Mouse (Mus musculus) retina, postnatal 1 day (tissue): ENCODE measurements at regions not wholly inside any gene's neighbourhood (a gene's known extent, or its start where the extent isn't known, plus 50 kb on each side); places are given as distances from the start of the nearest gene placed in this dataset.
"Not testable (repeated sequence)": the region's sequence is repeated elsewhere in the genome, so short reads cannot be mapped to it uniquely, and the experiment has no call there.

Source experiments
- DNase-seq: peaks from one replicate; pipeline ENCODE4 v3.0.0-alpha.2; 2012

DNA sequence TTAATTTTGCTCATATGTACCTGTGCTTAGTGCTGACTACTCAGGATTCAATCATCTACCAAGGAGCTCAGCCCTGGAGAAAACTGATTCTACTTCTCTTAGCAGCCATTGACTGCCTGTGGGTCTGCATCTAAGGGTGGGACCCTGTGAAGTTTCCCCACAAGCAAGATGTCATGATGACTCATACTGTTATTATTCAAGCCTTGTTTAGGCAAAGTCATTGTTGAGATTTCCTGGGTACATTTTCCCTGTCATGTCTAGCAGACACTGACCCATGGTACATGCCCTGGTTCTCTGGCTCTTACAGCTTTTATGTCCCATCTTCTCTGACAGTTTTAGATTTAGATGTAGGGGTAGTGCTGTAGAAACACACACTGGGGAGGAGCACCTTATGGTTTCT lies 853.8 kb downstream of the Car8 start:
- no peak for DNase-seq

- no peak for DNase-seq
These were observed 858.8 kb downstream of the Car8 start for GRCm38 (mm10) chr4:7379996-7380395.

DNA sequence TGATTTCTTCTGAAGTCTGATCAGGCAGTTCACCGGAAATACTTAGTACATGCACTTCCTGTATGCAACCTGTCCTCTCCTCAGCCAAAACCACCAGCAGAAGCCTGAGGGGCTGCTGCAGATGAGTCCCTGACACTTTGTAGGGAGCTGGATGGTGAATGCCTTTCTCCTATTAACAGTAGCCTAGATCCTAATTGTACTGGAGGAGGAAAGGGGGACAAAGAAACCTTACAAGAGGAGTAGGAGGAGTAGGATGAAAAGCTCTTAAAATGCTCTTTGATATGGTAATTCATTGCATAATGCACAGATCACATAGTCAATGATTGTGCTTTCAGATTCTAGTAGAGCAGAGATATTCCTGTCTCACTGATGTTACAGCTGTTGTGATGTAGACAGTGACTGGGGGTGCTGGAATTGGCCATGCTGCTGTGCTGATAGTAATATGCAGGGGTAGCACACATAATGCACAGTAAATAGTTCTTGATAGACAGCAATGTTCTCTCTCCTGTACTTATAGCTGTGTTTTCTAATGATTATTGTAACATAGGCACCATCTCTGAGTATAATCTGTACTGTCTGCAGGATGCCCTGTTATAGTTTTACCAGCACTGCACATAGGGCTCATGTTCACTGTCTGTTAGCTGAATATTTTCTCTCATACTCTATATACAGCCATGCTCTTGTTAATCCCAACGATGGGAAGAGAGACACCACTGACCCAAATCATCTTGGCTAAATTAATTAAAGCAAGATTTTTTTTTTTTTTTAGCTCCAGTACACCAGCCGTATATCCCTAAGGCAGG lies 874.4 kb downstream of the Car8 start:
- DNase-seq, result peak; percentile 16

GRCm38 (mm10) chr4:7363508-7363907 lies 875.3 kb downstream of the Car8 start:
- DNase-seq, result no peak

DNA sequence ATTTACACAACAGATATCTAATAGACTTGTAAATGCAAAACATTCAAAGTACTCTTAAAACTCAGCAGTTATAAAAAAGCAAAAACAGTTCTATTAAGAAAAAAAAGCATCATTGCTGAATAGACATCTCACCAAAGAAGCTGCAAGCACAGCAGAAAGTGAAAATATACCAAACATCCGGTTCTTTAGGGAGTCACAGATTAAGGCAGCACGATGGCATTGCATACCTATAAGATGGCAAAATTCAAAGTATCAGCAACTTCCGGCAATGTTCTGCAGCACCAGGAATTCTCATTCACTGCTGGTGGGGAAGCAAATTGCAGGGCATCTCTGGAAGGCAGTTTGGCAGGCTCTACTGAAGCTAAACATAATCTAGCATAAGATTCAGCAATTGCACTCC lies 882.6 kb downstream of the Car8 start:
- no peak for DNase-seq

- DNase-seq, result no peak
These were observed 891.5 kb downstream of the Car8 start for GRCm38 (mm10) chr4:7347317-7347716.

DNA sequence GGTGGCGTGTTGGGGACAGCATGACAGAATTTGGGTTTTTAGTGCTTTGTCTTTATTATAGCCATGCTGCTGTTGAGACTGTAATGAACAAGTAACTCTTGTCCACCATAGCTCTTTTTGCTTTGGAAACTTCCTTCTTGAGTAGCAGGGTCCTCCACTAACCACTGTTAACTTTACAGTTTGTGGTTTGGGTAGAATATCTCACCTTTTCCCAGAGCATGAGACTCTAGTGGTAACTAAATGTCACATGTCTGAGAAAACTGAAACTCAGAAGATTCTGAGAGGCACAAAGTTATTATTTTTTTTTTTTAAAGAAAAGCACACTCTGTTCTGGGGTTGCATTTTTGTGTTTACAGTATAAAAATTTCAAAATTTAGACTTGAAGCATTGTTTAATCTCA lies 897.7 kb downstream of the Car8 start:
- no peak for DNase-seq

DNA sequence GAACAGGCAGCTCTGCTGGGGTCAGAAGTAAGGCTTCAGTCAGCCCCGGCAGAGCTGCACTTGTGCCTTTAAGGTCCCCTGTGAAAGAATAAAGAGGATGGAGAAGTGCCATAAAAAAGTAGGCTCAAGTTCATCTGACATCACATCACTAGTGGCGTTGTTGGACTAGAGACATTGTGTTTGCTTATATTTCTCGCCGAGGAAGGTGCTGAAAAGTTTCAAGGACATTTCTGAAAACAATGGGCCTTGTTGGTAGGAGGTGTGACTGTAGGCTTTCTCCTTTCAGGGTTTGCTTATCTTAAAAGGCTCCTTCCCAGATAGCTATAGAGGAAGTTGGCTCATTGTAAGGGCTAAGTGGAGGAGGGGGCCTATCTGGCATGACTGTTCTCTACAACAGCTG lies 924.6 kb downstream of the Car8 start:
- DNase-seq, result no peak

- no peak for DNase-seq
These were observed 925.6 kb downstream of the Car8 start for GRCm38 (mm10) chr4:7313219-7313618.

- DNase-seq, result no peak
These were observed 926.7 kb downstream of the Car8 start for GRCm38 (mm10) chr4:7312160-7312559.

DNA sequence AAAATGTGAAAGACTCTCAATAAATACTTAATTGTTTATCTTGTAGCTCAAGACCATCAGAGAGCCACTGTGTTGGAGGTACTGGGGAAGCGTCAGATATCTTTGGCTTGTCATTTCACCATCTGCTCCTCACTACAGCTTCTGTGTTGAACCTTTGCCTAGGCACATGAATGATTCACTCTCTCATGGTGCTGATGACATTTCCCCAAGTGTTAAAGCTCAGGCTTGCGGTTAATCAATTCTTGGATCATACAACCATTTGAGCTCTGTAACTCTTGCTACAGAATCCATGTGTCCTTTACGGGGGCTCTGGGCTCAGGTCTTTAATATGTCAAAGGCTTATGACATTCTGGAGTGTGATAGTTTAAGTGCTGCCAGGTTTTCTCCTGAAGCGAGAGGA lies 969.8 kb downstream of the Car8 start:
- DNase-seq, result no peak

DNA sequence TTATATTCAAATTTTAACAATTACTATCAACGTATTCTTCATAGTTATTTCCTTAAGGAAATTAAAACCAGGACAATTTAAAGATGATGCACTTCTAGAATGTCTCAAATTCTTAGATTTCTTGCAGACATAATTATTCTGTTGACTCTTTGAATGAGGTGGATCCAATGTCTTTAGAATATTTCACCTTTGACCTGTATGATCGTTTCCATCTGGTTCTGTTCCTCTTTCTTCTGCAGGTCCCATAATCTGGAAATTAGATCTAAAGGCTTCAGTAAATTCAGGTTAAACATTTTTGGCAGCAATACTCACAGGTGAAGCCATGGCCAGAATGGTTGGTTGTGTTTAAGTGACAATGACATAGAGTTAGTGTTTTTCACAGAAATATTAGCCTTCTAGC lies 982.4 kb downstream of the Car8 start:
- DNase-seq, result no peak

DNA sequence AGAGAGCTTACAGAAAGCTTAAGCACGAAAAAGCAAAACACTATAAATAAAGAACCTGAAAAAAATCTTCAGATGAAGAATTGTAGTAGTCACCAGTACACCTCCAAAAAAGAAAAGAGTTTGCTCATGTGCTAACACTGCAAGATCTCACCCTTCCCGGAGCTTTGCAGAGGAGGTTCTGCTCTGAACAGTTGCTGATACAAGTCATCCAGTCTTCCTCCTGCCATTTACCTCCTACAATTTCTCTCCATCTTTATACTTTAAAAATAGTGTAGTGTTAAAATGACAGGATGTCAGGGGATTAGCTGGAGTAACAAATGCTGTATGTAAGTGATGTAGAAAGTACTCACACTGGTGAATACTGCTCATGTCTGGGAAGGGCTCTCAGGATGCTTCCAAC lies 985.2 kb downstream of the Car8 start:
- no peak for DNase-seq

GRCm38 (mm10) chr4:7251641-7252040 lies 987.2 kb downstream of the Car8 start:
- no peak for DNase-seq

GRCm38 (mm10) chr4:7247816-7248215 lies 991.0 kb downstream of the Car8 start:
- DNase-seq, result peak; percentile 95

DNA sequence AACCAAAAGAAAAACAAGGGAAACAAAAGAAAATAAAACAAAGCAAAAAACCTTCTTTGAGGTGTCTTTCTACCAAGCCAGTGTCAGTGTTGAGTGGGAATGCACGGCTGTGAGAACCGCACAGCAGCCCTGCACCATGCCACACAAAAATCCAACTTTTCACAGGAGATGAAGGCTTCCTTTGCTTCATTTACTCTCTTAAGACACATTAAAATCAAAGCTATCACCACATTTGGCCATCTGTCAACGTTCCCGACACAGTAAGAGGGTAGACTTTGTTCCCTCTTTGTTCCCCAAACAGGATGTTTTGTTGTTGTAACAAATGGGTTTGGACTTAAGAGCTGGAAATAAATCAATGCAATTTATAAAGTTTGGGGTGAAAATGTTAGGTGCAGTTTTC lies 991.6 kb downstream of the Car8 start:
- peak; percentile 90 for DNase-seq

DNA sequence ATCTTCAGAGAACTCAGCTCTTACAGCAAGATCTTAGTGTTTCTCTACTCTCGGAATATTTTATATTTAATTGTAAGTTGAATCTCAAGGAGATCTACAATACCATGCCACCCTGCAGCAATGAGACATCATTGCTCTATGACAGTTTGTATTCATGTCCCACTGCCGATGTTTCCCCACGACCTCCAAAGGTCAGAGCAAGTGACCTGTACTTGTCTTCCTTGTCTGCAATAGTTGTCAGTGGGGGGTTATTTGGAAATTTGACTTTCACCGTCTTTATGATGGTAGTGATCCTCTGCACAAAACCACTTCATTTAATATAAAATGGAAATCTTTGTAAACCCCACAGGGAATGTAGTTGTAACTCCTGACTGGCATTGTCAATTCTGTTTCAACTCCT lies 992.0 kb downstream of the Car8 start:
- peak; percentile 62 for DNase-seq

DNA sequence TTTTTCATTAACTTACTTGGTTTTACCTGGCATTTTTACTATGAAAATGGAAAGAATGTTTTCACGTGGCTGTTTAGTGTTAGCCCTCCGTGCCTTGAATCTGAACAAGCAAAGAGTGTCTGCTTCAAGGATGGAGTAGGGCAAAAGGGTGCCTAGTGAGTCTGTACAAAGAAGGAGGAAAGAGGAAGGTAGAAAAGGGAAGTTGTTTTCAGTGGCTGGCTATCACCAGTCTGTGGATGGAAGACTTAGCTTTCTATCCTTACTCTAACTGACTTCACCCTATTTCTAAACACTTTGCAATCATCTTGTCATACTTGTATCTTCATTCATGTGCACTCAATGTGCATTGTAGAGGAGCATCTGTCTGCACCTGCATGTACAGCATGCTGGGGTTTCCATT lies 993.2 kb downstream of the Car8 start:
- no peak for DNase-seq

DNA sequence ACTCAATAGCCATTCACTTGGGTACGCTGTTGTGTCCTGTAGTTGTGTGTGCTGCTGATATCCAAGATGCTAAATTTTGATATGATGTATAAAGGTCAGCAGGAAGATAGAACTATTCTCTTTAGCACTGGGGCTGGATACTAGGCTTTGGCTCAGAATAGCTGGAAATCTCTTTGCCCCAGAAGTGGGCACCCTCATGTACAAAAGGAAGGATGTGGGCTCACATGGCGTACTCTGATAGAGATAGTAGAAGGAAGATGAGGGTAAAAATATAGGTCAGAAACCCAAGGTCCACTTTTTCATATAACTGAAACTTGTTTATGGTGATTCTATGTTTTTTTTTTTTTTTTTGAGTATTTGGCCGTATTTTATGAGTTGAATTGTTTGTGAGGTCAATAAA lies 1001.0 kb downstream of the Car8 start:
- no peak for DNase-seq

GRCm38 (mm10) chr4:7234537-7234936 lies 1004.3 kb downstream of the Car8 start:
- not testable (repeated sequence) for DNase-seq

DNA sequence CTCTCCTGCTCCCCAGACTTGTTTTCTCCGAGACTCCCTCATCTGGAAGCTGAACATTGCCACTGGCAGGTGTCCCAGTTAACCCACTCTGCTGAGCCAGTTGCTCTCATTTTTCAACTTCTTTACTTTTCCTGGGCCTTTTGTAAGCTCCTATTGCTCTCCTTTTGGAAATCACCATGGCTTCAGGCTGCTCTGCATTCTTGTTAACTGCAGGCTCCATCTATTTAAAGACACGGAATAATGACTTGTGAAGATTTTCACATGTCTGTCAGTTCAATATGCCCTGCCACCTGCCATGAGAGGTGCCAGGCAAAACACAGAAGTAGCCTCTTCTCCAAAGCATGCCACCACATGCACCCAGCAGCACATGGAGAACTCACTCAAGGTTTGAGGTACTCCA lies 1009.9 kb downstream of the Car8 start:
- peak; percentile 50 for DNase-seq

GRCm38 (mm10) chr4:7222922-7223321 lies 1015.9 kb downstream of the Car8 start:
- no peak for DNase-seq

DNA sequence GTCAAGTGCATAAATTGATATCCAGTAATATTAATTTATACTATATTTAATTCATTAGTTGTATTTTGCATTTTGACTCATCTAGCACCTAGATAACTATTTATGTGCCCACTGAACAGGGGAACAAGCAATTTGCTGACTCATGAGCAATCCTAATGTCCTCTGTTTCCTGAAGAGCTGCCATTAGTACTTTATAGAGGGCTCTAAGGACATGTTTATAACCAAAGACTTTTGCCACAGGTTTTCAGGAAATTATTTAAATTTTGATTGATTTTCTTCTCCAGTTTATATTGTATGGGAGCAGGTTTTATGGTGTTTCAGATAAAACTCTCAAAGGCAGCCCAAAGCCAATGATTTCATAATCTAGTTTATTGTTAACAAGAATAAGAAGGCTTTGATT lies 1018.4 kb downstream of the Car8 start:
- no peak for DNase-seq

DNA sequence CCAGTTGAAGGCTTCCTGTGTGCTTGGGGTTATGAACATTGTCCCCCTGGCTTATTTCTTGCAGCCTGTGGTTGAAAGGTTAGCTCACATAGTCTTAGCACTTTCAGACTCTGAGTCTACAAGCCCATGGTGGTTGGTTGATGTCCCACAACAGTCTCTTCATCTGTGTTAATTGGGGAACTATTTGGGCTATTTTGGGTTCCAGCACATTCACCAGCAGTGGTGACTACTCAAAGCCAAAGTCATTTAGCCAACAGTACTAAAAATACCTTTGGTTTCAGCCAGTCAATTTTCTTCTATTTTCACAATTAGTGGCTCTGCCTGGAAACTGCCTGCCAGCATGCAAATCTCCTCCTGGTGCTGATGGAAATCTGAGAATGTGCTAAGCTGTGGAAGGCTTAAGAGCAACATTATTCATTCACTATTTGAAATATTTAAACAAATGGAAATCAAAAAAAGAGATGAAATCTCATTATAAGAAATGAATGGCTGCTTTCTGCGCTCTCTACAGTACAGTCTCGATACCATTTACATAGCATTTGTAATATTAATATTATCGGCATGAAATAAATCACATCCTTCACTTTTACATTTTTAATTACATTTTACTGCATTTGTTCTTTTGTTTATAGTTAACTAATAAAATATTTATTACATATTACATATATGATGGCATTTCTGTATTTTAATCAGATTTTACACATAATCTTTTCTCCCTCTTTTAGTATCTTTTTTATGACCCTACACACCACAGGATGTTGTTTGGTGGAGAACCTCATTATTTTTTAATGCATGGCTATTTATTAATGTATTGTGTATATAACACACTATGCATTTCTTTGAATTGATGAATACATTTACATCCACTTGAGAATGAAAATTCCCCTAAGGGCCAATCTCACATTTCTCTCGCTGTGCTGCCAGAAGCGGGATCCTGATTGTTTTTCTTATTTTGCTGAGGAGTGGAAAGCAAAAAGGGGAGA lies 1023.5 kb downstream of the Car8 start:
- no peak for DNase-seq
